Mouse (Mus musculus): ENCODE data around the gene Gm773. TPM values are rescaled to one million over a fixed set of nuclear protein-coding genes. Genes with fewer than 3 reads are reported as not detected.
"Not testable (repeated sequence)": the region's sequence is repeated elsewhere in the genome, so short reads cannot be mapped to it uniquely, and the experiment has no call there.

Gene Gm773
- not detected in 2 replicates for polyA plus RNA-seq (2015; fragmentation: Nextera tagmentation; extraction: Ambion mirVana)

- Histone ChIP-seq H3K4me1 (ENCODE audit: insufficient read depth) (no peaks in the 10 kb centered on the region), H3K4me3 (ENCODE audit: low read depth, low read length) (no peak within 1 kb of the TSS), H3K4me2 (ENCODE audit: low read depth, low read length) (no peak within 1 kb of the TSS), H3K9ac (replicated peaks) (no peak within 1 kb of the TSS), H3K9me3 (ENCODE audit: low read length) (no peaks in the 10 kb centered on the region), H3K27me3 (ENCODE audit: insufficient read depth, low read length) (no peaks in the 10 kb centered on the region), H3K27ac (ENCODE audit: low read depth) (no peak within 1 kb of the TSS), H3K36me3 (replicated peaks; ENCODE audit: insufficient read depth, low read length) (no peaks in the 10 kb centered on the region)
- ATAC-seq (no peak), DNase-seq (no peak)
- WGBS (ENCODE audit: insufficient replicate concordance): 78% methylated on average over 8 of the region's 8 CpGs
- TF ChIP-seq EP300 (IDR thresholded peaks at IDR 0.05; ENCODE audit: low read depth) (no peak), CTCF (IDR thresholded peaks at IDR 0.05; ENCODE audit: low read depth) (no peak)
These were observed at the start of gene Gm773 for GRCm38 (mm10) chrX:56212771-56213170. Gene Gm773, minus strand, starts transcription at chrX:56212881.

DNA sequence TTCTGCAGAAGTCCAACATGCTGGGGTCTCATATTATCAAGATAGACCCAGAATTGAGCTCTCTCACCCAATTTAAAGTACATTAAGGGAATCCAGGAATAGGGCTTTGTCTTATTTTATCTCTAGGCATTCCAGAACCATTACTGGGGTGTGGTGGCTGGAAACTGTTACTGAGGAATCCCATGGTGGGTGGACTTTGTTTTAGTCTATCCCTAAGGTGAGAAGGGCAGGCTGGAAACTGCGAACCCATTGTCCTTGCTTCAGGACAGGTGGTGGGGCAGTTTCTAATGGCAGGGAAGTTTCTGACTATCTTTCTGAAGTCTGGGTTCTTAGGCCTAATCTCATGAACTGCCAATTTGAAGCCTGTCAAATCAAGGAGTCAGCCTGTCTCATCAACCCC is 26.2 kb downstream of the Gm773 start:
- not testable (repeated sequence) for H3K4me3 ChIP-seq (ENCODE audit: low read depth, low read length); H3K4me2 ChIP-seq (ENCODE audit: low read depth, low read length); H3K4me1 ChIP-seq (ENCODE audit: insufficient read depth); H3K36me3 ChIP-seq (replicated peaks; ENCODE audit: insufficient read depth, low read length); H3K9me3 ChIP-seq (ENCODE audit: low read length); H3K9ac ChIP-seq (replicated peaks); H3K27ac ChIP-seq (ENCODE audit: low read depth); ATAC-seq; H3K27me3 ChIP-seq (ENCODE audit: insufficient read depth, low read length); DNase-seq
- WGBS (ENCODE audit: insufficient replicate concordance): no CpG with 5 or more reads among the region's 1 CpGs

- Histone ChIP-seq H3K4me2 (ENCODE audit: low read depth, low read length) (no peak overlapping the region), H3K27ac (ENCODE audit: low read depth) (no peak overlapping the region), H3K4me3 (ENCODE audit: low read depth, low read length) (no peak overlapping the region), H3K9ac (replicated peaks) (no peak overlapping the region), H3K4me1 (ENCODE audit: insufficient read depth) (no peaks in the 10 kb centered on the region), H3K9me3 (ENCODE audit: low read length) (no peaks in the 10 kb centered on the region), H3K36me3 (replicated peaks; ENCODE audit: insufficient read depth, low read length) (no peaks in the 10 kb centered on the region), H3K27me3 (ENCODE audit: insufficient read depth, low read length) (no peaks in the 10 kb centered on the region)
- ATAC-seq (no peak), DNase-seq (no peak)
- WGBS (ENCODE audit: insufficient replicate concordance): 89% methylated on average over 2 of the region's 2 CpGs
- TF ChIP-seq CTCF (IDR thresholded peaks at IDR 0.05; ENCODE audit: low read depth) (no peak), EP300 (IDR thresholded peaks at IDR 0.05; ENCODE audit: low read depth) (no peak)
These were observed 61.3 kb downstream of the Gm773 start for GRCm38 (mm10) chrX:56151396-56151795.

Other genes starting within 250 kb of the Gm773 start
- 0.45 and 1.3 TPM in 2 replicates for gene 3830403N18Rik, start 76.3 kb downstream of the Gm773 start, polyA plus RNA-seq (2015; fragmentation: Nextera tagmentation; extraction: Ambion mirVana)
- gene Zfp449, start 133.5 kb upstream of the Gm773 start, polyA plus RNA-seq (2015; fragmentation: Nextera tagmentation; extraction: Ambion mirVana): 0.45 and 0.59 TPM in 2 replicates
- 0.13 and 0.22 TPM in 2 replicates for gene Smim10l2a, start 161.7 kb upstream of the Gm773 start, polyA plus RNA-seq (2015; fragmentation: Nextera tagmentation; extraction: Ambion mirVana)
- 0.90 TPM in 1 of 2 replicates, not detected in the other for gene Gm2174, start 235.1 kb upstream of the Gm773 start, polyA plus RNA-seq (2015; fragmentation: Nextera tagmentation; extraction: Ambion mirVana)
- gene Ints6l, start 242.0 kb upstream of the Gm773 start, polyA plus RNA-seq (2015; fragmentation: Nextera tagmentation; extraction: Ambion mirVana): 12.8 and 14.1 TPM in 2 replicates